Mouse (Mus musculus) hematopoietic multipotent progenitor cell, adult 10-12 weeks (in vitro differentiated cells): ENCODE data around the gene Fahd2a. TPM values are rescaled to one million over a fixed set of nuclear protein-coding genes. Genes with fewer than 3 reads are reported as not detected.

Experiments used
- polyA plus RNA-seq: library from polyadenylated mRNA; stranded (reverse); fragments of >175 nt; gene quantifications from 2 replicates; pipeline ENCODE4 v1.2.3, GENCODE M21; 2012; ENCODE audit warnings: low replicate concordance

Fahd2a gene
- 19.0 and 33.9 TPM in 2 replicates for polyA plus RNA-seq

GRCm38 (mm10) chr2:127444055-127444789 is at the start of gene Fahd2a:
Gene Fahd2a (minus strand): TSS chr2:127444565.

GRCm38 (mm10) chr2:127424977-127425376 is 19.4 kb downstream of the Fahd2a start, which contains the start of gene Gpat2:
Gene Gpat2 (plus strand): TSS chr2:127425199.

Other genes with a start within 250 kb of the Fahd2a start
- 0.12 and 0.14 TPM in 2 replicates for gene 1810024B03Rik, start 236.3 kb downstream of the Fahd2a start, polyA plus RNA-seq
- gene Snrnp200, start 236.2 kb downstream of the Fahd2a start, polyA plus RNA-seq = 5.2 and 13.8 TPM in 2 replicates
- gene Ciao1, start 196.7 kb downstream of the Fahd2a start, polyA plus RNA-seq = 12.0 and 15.9 TPM in 2 replicates
- 97.7 and 118 TPM in 2 replicates for gene Tmem127, start 196.7 kb downstream of the Fahd2a start, polyA plus RNA-seq
- 23.3 and 33.0 TPM in 2 replicates for gene Stard7, start 174.3 kb downstream of the Fahd2a start, polyA plus RNA-seq
- 70.8 and 85.4 TPM in 2 replicates for gene Dusp2, start 108.4 kb downstream of the Fahd2a start, polyA plus RNA-seq
- gene Astl, start 105.9 kb downstream of the Fahd2a start, polyA plus RNA-seq = 0.08 TPM in 1 of 2 replicates, not detected in the other
- not detected in 2 replicates for gene Adra2b, start 81.4 kb downstream of the Fahd2a start, polyA plus RNA-seq
- gene Gpat2, start 19.4 kb downstream of the Fahd2a start, polyA plus RNA-seq = 0.13 and 0.86 TPM in 2 replicates
- 1.2 and 1.7 TPM in 2 replicates for gene Kcnip3, start 77.5 kb upstream of the Fahd2a start, polyA plus RNA-seq
- not detected in 2 replicates for gene Prom2, start 96.9 kb upstream of the Fahd2a start, polyA plus RNA-seq
- 0.35 and 0.43 TPM in 2 replicates for gene Zfp661, start 142.5 kb upstream of the Fahd2a start, polyA plus RNA-seq
- gene Mrps5, start 142.7 kb upstream of the Fahd2a start, polyA plus RNA-seq = 58.9 and 78.2 TPM in 2 replicates
- gene Mal, start 212.1 kb upstream of the Fahd2a start, polyA plus RNA-seq = 0.13 TPM in 1 of 2 replicates, not detected in the other